Mouse (Mus musculus) bone marrow, adult 2 months (tissue): ENCODE measurements around the gene Ppp2r3a.

ENCODE experiments used
- CTCF ChIP-seq: fragments of 200-500 bp; IDR thresholded peaks from 2 replicates; pipeline ENCODE4 v1.5.1; 2011; ENCODE audit warnings: low read length, control low read depth; ENCODE audit not compliant: control insufficient read depth, insufficient read depth
- POLR2A ChIP-seq: fragments of 200-500 bp; IDR thresholded peaks from 2 replicates; pipeline ENCODE4 v1.6.1; 2011; ENCODE audit warnings: low read depth, mild to moderate bottlenecking, control low read depth, low read length, borderline replicate concordance; ENCODE audit not compliant: control insufficient read depth

- TF ChIP-seq POLR2A (no peak), CTCF (no peak)
Measured at GRCm38 (mm10) chr9:101243711-101244110, 7.9 kb downstream of the Ppp2r3a start.
